Mouse (Mus musculus) brain, adult 2 months (tissue): ENCODE results near the gene Wwc2.

ENCODE experiments used
- DNase-seq: peaks from one replicate; pipeline ENCODE4 v3.0.0; 2011; ENCODE audit warnings: low read depth, low spot score

Gene Wwc2

GRCm38 (mm10) chr8:47791986-47792385, 198.7 kb downstream of the Wwc2 start:
- DNase-seq = no peak

GRCm38 (mm10) chr8:47787705-47788104, 203.0 kb downstream of the Wwc2 start:
- DNase-seq = no peak

- DNase-seq = no peak
These were observed 204.4 kb downstream of the Wwc2 start for GRCm38 (mm10) chr8:47786323-47786722.

GRCm38 (mm10) chr8:47784436-47784835, 206.3 kb downstream of the Wwc2 start:
- DNase-seq = no peak

DNA sequence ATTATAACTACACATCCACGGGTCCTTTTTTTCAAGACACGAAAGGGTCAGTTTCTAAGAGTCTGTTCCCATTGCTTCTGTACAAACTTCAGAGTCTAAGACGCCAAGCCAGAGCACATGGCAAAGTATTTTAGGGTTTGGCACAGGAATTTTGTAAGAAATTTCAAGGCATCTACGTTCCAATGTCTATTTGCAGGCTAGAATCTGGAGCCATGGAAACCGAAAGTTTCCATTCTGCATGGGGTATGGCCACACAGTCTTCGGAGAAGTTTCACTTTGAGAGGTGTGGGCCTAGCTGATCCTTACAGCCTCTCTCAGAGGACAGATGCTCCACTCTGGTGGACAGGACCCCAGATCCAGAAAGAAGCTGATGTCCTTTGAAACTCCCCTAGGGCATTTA, 206.8 kb downstream of the Wwc2 start:
- peak; percentile 85 for DNase-seq

- peak; percentile 47 for DNase-seq
These were observed 207.2 kb downstream of the Wwc2 start for GRCm38 (mm10) chr8:47783544-47783943.

DNA sequence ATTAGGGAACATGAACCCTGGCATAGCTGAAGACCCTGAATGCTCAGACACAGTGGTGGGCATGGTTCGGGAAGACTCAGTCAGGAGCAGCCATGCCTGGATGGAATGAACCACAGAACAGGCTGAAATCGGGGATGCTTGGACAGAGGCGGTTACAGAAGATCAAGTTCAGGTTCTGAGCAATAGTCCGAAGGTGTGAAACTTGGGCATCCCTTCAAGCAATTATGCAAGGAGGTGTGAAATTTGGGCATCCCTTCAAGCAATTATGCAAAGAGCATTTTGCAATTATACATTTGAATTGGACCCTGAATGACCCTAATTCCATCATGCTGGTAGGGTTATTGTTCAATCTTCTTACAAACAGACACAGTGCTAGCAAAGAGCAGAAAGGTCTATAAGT, 208.8 kb downstream of the Wwc2 start:
- DNase-seq = no peak

- no peak for DNase-seq
These were observed 211.1 kb downstream of the Wwc2 start for GRCm38 (mm10) chr8:47779589-47779988.

GRCm38 (mm10) chr8:47777415-47777814, 213.3 kb downstream of the Wwc2 start:
- peak; percentile 50 for DNase-seq
